Mouse (Mus musculus) megakaryocyte, embryonic 14.5 days (primary cell): ENCODE measurements at regions not wholly inside any gene's neighbourhood (a gene's known extent, or its start where the extent isn't known, plus 50 kb on each side); places are given as distances from the start of the nearest gene placed in this dataset.

Source experiments
- FLI1 ChIP-seq: IDR thresholded peaks from 2 replicates; pipeline ENCODE4 v1.6.1; 2012; ENCODE audit warnings: low read length, inconsistent platforms, mixed read lengths
- GATA1 ChIP-seq: IDR thresholded peaks from 3 replicates; pipeline ENCODE4 v1.6.1; 2012; ENCODE audit warnings: mixed read lengths, low read length, inconsistent platforms, borderline replicate concordance

GRCm38 (mm10) chr7:124549038-124549437, 566.4 kb downstream of the Hs3st4 start:
- TF ChIP-seq GATA1 (no peak), FLI1 (no peak)
